Mouse (Mus musculus) embryo, embryonic 10.5 days (tissue): ENCODE results near the gene Pde9a.

Source experiments
- DNase-seq: peaks from one replicate; pipeline ENCODE4 v3.0.0-alpha.2; 2015; ENCODE audit warnings: low spot score

Pde9a gene

DNA sequence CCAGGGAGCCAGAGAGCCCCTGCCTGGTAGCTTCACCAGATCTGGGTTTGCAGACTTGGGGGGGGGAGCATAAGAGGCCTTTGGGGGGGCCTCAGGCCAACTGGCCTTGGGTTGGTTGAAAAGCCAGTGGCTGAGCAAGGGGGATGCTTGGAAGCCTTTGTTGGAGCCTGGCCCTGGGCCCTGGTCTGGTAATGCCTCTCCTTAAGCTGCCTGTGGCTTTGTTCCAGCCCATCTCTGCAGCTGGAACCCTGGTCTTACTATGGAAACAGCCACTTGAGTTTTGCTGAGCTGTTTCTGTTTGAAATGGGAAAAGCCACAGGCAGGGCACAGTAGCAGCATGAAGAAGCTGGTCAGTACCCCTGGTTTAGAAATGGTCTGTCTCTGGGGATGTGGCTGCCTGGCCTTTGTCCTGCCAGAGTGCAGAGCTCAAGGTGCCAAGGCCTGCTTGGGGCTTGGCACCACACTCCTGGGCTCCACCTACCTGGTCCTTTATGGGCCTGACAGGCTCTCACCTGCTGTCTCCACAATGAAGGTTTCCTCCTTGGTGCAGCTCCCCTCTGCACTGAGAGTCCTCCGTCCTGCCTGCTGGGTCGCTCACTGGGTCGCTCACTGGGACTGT, 3.5 kb downstream of the Pde9a start:
- DNase-seq: no peak

DNA sequence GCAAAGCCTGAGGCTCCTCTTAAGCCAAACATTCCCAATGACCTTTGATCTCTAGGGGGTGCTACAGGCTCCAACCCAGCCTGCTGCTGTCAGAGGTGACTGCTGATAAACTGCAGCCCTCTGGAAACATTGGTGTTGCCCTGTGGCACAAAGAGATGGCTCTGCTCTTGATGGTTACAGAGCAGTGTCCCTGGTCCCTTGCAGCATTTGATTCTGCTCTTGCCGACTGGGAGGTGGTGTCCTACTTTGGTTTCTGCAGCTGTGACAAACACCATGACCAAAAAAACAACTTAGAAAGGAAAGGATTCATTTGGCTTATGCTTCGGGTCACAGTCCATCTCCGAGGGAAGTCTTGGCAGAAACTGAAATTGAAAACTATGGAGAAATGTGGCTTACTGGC, 5.5 kb downstream of the Pde9a start:
- peak; percentile 50 for DNase-seq

DNA sequence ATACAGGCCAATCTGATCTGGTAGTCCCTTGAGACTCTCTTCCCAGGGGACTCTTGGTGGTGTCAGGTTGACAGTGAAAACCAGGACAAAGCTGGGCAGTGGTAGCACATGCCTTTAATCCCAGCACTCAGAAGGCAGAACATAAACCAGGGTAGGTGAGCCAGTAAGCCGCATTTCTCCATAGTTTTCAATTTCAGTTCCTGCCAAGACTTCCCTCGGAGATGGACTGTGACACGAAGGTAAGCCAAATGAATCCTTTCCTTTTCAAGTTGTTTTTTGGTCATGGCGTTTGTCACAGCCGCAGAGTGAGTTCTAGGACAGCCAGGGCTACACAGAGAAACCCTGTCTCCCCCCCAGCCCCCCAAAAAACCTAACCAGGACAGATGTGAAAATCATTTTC, 6.0 kb downstream of the Pde9a start:
- no peak for DNase-seq

DNA sequence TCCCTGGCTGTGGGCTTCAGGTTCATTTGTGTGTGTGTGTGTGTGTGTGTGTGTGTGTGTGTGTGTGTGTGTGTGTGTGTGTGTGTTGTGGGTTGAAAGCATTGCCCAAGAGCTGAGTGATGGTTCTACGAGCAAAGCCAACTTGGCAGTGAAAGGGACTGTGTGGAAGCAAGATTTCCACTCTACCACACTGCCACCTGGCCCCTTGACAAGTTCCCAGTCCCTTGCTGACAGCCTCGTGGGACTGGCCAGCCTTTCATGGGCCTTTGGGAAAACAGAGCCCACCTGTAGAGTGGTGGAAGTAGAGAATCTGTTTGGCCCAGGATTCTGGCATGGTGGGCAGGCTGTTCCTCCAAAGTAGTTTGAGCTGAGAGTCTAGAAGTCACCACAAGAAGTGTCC, 7.8 kb downstream of the Pde9a start:
- DNase-seq: no peak

DNA sequence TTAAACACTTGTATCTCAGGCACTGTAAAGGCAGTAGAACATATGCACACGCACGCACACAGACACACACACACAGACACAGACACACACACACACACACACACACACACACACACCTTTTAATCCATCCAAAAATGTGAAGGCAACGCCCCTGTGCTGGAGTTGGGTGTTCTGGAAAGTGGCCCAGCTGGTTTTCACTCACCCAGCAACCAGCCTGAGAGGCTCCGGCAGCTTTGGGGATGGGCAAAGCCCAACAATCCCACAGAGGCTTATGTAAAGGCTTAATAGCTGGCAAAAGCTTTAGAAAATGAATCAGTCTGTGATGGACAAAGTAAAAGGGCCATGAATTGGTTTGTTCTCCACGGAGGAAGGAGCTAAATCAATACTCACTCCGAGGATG, 14.3 kb downstream of the Pde9a start:
- DNase-seq: no peak

DNA sequence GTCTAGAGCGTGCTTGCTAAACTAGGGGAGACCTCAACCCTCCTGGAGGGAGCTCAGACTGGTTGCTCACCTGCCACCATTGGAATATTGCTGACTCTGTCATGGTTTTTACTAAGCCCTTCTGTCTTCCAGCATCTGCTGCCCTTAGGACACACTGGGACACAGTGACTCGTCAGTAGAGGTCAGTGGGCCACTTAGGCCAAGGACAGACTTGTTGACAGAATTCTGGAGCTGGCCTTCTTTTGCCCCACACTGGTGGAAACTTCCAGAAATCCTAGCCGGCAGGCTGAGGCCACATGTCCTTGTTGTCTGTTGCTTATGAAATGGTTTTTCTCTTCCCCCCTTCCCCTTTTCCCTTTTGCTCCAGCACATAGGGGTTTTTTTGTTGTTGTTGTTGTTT, 15.2 kb downstream of the Pde9a start:
- DNase-seq: no peak

DNA sequence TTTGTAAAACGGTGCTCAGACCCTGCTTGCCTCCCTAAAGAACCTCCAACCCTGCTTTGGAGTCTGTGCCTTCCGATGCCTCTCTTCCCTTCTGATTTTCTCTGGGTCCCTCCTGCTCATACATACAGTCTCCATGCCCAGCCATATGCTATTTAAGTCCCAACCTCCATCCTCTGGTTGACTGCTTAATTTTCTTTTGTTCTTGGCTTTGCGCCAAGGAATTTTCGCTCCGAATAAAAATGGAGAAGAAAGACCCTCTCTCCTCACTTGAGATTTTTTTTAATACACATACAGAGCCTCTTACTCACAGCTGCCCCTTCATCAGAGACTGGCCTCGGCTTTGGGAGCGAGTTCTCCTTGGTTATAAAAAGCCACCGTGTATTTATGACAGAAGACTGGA, 16.7 kb downstream of the Pde9a start:
- DNase-seq: no peak

DNA sequence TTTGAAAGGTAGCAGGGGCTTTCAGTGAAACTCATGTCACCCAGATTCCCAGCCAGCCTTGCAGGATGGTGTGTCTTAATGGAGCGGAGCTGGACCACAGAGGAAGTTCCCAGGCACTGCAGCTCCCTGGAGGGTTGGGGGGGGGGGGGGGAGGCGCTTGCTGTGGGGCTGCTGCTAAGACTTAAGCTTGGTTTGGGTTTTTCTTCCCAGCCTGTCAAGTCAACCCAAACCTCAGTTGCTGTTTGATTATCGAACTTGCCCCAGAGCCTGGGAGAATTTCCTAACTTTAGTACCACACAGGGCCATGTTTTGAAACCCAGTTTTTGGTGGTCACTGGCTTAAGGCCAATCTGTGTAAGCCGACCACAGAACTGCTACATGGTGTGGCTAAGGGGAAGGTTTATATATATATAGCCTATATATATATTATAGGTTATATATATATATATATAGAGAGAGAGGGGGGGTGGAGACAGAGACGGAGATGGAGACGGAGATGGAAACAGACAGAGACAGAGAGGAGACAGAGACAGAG, 19.8 kb downstream of the Pde9a start:
- no peak for DNase-seq

DNA sequence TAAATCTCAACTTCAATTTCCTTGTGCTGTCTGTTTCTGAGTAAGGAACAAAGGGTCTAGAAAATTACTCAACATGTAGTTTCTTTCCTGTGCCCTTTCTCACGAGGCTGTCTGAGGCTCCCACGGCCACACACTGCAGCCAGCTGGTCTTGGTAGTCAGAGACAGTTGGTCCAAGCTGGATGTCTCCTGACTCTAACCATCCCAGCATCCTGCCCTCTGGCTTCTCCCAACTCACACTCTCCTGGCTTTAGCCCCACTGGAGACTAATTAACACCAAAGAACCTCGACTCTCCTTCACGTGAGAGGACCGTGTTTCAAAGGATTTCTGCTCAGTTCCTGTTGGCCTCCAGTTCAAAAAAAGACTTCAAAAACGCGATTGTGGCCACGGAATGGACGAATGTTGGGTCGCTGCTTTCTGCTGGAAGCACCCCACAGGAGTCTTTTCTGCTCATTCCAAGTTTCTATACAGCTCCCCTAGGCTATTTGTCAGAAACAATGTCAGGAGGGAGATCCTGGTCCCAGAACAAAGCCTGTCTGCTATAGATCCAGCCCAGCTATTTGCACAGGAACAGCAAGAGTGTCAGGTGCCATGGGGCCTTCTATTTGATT, 23.8 kb downstream of the Pde9a start:
- DNase-seq: peak; percentile 51

DNA sequence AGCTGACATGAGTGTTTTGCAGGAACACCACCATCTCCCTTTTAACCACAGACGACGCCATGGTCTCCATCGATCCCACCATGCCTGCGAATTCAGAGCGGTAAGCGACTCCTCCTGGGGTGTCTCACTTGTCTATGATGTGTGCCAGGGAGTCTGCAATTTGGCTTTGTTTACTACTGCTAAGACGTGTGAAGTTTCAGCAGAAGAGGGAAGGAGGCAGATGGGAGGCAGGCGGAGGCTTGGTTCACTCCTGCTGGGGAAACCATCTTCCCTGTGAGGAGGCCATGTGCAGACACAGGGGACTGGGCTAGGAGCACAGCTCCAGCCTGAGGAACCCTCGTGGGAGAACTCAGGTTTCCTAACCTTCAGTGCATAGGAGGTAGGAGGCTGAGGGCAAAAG, 29.2 kb downstream of the Pde9a start:
- no peak for DNase-seq

DNA sequence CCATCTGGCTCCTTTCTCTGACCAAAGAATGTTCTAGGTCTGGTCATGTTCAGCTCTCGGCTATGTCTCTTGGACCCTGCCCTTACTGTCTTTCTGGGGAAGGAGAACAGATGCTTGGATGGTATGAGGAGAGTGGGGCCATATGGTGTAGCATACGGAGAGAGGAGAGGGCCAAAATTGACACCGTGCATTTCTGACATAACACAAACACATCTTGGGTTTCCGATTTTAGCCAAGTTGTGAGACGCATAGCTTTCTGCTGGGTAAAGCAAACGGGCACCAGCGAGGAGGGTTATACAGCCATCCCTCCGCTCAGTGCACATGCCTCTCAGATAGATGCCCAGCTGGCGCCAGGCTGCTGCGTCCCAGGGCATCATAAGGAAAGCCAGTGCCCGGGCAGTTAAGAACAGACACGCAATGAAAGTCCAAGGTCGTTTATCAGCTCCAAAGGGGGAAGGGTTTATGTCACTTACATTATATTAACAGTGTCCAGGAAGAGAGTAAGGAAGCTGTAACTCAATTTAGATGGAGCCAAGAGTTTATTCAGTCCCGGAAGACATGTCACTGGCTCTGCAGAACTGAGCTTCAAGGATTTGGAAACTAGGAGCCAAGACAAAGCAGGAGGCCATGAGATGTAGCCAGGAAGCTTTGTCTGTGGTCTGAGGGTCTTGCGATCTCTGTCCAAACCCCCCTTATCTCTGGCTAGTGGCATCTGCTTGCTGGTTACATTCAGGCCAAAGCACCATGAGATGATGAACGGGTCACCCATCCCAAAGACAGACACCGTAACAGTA, 33.0 kb downstream of the Pde9a start:
- DNase-seq: no peak

DNA sequence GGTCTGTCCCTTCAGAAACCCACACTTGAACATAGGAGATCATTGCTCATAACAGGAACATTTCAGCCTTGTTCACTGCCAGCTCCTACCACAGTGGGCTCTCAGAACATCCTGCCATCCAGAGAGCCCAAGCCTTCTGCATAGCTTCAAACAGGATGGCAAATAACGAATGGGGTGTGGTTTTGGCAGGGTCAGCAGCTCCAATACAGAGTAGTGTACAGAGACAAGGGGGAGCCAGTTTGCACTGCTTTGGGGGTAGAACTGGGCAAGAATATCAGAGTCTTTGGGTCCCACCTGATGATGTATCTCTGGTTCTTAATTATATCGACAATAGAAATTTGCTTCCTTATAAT, 33.6 kb downstream of the Pde9a start:
- no peak for DNase-seq

DNA sequence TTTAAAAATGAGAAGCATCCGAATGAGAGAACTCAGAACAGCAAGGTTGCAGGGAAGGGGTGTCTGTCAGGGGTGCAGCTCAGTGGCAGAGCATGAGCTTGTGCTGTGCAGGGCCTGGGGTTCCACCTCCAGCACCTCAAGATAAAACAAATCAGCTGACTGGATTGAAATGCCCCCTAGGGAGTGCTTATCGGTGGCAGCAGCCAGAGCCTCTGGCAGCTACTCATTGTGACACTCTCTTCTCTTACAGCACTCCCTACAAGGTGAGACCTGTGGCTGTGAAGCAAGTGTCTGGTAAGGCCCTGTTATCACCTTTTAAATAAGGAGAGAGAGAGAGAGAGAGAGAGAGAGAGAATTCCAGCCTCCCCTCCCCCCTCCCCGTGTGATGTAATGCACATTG, 34.0 kb downstream of the Pde9a start:
- DNase-seq: no peak

DNA sequence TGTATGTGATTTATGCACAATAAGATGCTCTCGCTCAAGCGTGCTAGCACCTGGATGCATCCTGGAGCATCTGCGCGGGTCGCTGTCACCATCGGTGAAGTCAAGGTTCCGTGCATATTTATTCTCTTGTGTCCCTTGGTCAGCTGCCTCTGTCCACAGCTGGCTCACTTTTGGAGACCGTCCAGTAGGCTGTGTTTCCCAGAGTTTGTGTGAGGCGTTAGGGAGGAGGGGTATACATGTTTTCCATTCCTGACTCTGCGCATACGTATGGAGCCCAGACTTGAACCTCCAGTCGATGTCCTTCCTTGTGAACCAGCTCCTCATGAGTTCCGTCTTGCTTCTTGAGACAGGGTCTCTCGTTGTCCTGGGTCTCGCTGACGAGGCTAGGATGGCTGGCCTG, 34.6 kb downstream of the Pde9a start:
- DNase-seq: no peak

DNA sequence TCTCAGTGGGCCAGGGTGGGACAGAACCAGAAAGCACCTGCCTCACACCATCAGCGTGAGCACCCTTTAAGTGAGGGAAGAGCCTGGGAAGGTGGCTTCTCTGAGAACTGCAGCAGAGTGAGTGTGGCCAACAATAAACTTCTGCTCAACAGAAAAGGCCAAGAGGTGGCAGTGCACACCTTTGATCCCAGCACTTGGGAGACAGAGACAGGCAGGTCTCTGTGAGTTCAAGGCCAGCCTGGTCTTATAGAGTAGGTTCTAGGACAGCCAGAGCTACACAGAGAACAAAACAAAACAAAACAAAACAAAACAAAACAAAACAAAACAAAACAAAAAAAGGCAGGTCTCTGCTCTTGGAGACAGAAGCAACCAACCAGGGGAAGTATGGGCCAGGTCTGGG, 36.4 kb downstream of the Pde9a start:
- DNase-seq: no peak

DNA sequence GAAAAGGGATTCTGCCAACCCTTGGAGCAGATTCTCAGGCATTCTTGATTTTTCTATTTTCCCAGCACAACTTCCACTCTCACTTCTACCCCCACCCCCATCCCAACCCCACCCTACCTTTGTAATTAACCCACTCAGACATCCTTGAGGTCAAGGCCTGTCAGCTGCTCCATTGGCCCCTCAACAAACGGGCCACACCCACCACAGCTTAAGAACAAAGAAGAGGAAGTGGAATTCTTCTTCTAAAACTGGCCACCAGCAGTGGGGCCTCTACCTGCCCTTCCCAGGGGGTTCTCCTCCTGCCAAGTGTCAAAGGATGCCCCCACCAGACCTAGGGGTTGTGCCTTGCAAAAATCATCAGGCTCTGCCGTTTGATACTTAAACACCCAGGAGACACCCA, 37.0 kb downstream of the Pde9a start:
- DNase-seq: no peak

DNA sequence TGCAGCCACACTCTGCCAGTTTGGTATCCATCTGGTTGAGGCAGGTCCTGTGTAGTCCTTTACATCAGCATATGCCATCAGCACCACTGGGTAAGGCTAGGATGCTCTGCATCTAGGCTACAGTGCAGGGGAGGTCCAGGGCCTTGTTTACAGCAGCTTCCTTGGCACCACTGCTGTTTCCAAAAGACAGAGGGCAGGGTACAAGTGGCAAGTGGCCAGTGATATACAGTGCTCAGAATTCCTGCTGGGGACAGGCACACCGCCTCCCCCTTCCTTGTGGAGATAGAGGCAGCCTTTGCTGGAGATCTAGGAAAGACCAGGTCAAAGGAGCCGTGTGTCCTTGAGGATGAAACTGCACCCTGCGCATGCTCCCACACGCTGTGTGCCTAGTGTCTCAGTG, 38.3 kb downstream of the Pde9a start:
- DNase-seq: no peak

DNA sequence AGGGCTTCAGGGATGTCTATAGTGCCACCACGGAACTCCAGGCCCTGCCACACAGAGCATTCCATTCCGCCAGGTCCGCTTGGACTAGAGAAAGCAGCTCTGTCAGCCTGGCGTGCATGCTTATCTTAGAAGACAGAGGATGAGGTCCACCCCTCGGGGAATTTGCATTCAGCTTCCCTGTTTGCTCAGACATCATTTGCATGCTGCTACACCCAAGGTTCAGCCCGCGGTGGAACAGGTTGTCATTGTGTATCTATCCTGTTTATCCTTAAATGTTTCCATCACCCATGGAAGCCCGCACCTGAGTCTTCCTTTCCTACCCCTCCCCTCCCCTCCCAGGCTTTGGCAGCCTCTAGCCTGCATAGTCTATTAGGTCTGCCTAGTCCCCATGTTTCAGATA, 38.8 kb downstream of the Pde9a start:
- DNase-seq: no peak

DNA sequence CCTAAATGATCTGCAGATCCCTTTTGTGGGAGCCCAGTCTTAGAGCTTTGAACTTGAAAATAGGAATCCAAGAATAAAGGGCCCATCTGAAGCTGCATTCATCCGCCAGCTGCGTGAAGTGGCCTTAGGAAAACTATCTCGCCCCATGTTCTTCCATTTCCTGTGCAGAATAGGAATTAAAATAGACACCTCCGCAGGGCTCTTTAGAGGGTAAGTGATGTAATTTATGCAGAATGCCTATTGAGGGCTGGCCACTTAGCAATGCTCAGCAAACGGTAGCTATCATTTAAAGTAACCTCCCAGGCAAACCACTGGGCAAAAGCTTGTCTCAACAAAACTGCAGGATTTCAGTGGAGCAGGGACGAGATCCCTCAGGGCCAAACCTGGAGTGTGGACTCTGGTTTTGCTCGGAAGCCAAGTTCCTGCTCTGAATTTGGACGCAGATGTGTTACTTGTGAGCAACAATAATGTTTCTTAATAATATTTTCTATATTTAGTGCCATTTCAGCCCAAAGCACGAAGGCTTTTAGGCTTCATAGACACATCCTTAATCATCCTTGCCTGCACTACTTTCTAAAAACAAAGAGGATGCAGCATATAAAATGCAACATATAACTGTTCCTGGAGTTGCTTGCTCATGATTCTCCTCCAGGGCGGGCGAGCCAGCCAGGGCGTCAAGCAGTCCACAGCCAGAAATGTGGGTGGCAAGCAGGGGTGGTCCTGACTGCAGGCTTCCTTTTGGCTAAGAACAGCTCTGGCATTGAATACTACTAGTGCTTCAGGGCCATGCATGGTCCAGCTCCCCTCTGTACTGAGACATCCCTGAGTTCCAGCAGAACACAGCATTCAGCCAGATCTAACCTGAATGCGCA, 40.1 kb downstream of the Pde9a start:
- no peak for DNase-seq

DNA sequence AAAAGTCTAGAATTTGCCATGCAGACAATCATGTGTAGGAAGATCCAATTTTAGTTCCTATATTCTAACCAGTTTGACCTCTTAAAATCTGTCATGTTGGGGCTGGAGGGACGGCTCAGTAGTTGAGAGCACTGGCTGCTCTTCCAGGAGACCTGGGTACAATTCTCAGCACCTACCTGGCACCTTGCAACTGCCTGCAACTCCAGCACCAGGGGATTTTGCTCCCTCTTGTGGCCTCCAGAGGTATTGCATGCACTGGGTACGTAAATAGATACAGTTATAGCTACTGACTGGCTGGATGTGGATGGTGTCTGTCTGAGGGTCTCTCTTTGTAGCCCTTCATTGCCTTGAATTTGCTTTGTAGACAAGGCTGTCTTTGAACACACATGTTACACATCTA, 43.4 kb downstream of the Pde9a start:
- DNase-seq: no peak

DNA sequence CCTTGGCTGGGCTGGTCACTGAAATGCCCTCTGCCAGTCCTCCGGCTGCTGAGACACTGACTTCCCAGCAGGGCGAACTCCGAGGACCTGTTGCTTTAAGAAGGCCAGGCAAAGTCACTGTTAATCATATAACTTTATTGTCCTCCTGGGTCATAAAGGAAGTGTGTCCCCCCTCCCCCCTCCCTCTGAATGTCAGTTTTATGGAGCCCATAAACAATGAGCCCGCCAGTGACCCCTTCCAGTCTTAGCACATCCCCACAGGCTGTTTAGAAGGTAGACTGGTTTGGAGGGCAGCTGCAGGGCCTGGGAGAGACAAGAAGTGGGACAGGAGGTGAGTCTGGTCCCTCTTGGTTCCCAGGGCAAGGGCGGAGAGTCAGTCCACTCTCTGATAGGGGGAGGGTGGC, 46.9 kb downstream of the Pde9a start:
- peak; percentile 72 for DNase-seq

DNA sequence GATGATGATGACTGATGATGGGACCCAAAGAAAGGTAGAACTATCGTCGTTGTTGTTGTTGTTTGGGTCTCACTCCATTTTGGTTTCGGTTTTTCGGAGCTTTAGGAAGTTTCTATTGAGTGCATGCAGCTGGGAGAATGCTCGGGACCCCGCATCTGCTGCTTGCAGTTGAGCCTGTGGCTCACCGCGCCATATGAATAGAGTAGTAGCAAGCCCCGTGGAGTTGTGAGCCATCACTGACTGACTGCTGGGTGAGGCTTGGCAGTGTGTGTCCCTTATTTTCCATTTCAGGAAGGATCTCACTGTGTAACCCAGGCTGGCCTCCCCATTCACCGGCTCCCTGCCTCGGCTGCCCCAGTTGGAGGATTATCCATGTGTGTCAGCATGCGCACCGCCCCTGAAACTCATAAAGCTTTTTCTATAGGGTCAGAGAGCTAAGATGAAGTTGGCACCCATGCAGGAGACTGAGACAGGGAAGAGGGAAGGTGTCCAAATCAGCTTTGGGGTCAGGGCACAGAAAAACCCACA, 47.5 kb downstream of the Pde9a start:
- no peak for DNase-seq
